Mouse (Mus musculus) G1E (cell line): ENCODE results near the gene Apoc2.

Source experiments
- CTCF ChIP-seq: IDR thresholded peaks from 2 replicates; pipeline ENCODE4 v1.5.1; 2012; ENCODE audit warnings: low read depth, low read length, inconsistent platforms, mixed read lengths
- GATA2 ChIP-seq: IDR thresholded peaks from 2 replicates; pipeline ENCODE4 v1.6.1; 2012; ENCODE audit warnings: low read depth, low read length, inconsistent platforms, borderline replicate concordance
- POLR2AphosphoS5 ChIP-seq: IDR thresholded peaks from 2 replicates; pipeline ENCODE4 v1.6.1; 2012; ENCODE audit warnings: low read depth, low read length, inconsistent platforms; ENCODE audit not compliant: insufficient replicate concordance
- TAL1 ChIP-seq: conservative IDR thresholded peaks from 2 replicates; pipeline ENCODE4 v1.6.1; 2012; ENCODE audit warnings: low read depth, low read length, inconsistent platforms, mixed read lengths

- TF ChIP-seq CTCF, result no peak
- no peak for TF ChIP-seq POLR2AphosphoS5
- no peak for TF ChIP-seq TAL1
- no peak for TF ChIP-seq GATA2
Measured at GRCm38 (mm10) chr7:19718297-19718952, 40.7 kb upstream of the Apoc2 start.
